Mouse (Mus musculus) cerebellum, adult 2 months (tissue): ENCODE results near the gene AI464131.
A peak's percentile ranks its signal among the peaks of the same experiment; 100 is the strongest.

Experiments used
- CTCF ChIP-seq: fragments of 200-500 bp; IDR thresholded peaks from 2 replicates; pipeline ENCODE4 v1.5.1; 2011; ENCODE audit warnings: low read depth, mild to moderate bottlenecking, control low read depth, low read length, moderate library complexity, borderline replicate concordance; ENCODE audit not compliant: insufficient read depth
- POLR2A ChIP-seq: fragments of 200-500 bp; IDR thresholded peaks from 2 replicates; pipeline ENCODE4 v1.6.1; 2011; ENCODE audit warnings: low read length, control low read depth, borderline replicate concordance; ENCODE audit not compliant: insufficient read depth

GRCm38 (mm10) chr4:41502986-41503412 is at the start of gene AI464131:
- TF ChIP-seq POLR2A = 0 out of 2 replicates have a peak, but pooled peaks have one; percentile 22
- no peak for TF ChIP-seq CTCF
